Mouse (Mus musculus) mouse embryonic stem cell (cell line): ENCODE measurements around the gene Olfr1412.

ENCODE experiments used
- in situ Hi-C, 2 experiments: fragments of 300-500 bp; cut with MboI; formaldehyde crosslinking; loops; 1 replicate in 1 of 2; 3 replicates in 1 of 2; pipeline ENCODE4 v1.14.3; 2019 to 2020; ENCODE audit warnings: low sequenced_read_pairs in 2 of 2, low pct_unique_long_range_greater_than_20kb in 1 of 2, mixed read lengths in 1 of 2; ENCODE audit not compliant: unreplicated experiment in 1 of 2

The Olfr1412 gene

DNA sequence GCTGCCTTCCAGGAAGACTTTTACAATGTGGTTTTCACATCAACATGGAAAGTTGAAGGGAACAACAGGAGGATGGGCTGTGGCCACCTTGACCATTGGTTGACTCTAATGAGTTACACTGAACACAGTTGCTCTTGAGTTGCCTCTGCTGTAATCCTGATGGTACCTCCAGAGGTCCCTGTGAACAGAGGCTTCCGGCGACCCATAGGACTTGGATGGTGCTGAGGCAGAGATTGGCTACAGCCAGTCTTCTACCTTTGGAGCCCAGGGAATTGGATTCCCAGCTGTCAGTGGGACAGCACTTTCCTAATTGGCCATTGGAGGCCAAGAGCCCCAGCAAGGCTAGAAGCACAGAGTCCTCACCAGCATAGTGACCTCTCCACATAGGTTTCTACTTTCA, at the start of gene Olfr1412:
Gene Olfr1412 (plus strand): TSS at position 301 of the 400 bp plus-strand sequence.
- in situ Hi-C loops, result no loop called here

DNA sequence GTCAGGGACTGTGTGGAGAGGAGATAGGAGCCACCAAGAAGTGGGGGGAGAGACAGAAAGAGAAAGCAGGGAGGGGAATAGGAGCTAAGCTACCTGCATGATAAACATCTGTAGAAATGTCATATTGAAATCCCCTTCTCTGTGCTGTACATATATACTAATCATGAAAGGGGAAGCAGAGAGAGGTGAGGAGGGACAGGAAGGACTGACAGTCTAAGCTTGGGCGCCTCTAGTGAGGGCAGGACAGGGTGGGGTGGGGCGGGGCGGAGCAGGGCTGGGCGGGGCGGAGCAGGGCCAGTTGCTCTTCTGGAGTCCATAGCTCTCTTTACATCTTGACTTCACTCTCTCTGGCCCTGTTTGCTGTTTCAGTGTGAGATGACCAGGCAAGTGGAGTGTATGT, 48.6 kb upstream of the Olfr1412 start:
- in situ Hi-C loops, result no loop called here

DNA sequence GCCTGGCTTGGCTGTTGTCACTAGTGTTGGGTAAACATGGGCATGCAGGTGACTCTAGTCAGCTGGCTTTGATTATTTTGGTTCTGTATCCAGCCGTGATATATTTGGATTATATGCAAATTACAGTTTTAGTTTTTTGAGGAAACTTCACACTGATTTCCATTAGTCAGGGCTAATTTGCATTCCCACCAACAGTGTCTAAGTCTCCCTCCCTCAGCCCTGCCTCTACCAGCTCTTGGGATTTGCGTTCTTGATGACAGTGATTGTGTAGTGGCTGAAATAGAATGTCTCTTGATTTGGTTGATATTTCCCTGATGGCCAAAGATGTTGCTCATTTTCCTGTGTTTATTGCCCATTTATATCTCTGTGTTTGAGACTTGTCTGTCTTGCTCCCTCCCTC, 46.5 kb upstream of the Olfr1412 start:
- in situ Hi-C loops, result no loop called here

DNA sequence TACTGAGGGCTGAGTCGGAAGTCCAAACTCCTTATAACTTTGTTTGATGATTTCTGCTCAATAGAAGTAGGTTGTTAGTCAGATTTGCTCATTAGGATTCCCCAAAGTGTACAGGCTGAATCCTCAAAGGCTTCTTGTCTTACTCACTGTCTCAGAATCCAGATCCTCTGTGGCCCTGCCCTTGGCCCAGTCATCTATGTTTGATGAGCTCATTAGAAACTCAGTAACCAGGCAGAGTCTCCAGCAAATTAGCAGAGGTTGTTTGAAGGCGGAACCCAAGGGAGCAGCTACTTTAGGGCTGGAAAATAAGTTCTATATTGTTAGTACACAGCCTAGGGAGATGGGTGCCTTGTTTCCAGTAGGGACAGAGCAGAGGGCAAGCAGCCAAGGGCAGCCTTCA, 39.6 kb upstream of the Olfr1412 start:
- in situ Hi-C loops, result no loop called here

DNA sequence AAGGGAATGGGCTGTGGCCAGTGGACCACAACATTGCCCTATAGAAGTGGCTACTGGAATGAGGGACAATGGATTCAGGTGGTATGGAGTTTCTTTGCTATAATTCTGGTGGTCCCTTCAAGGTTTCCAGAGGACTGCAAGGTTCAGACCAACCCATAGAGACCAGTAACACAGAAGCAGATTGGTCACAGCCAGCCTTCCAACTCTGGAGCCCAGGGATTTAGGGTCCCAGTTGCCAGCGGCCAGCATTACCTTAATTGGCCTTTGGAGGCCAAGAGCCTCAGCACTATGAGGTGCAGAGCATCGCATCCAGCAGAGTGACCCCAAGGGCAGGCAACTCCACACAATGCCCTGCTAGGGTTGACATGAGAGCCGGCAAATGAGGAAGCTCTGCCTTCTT, 14.6 kb upstream of the Olfr1412 start, which contains the start of gene Olfr1413:
Gene Olfr1413 (plus strand): TSS at position 301 of the 400 bp plus-strand sequence.
- in situ Hi-C loops, result no loop called here

DNA sequence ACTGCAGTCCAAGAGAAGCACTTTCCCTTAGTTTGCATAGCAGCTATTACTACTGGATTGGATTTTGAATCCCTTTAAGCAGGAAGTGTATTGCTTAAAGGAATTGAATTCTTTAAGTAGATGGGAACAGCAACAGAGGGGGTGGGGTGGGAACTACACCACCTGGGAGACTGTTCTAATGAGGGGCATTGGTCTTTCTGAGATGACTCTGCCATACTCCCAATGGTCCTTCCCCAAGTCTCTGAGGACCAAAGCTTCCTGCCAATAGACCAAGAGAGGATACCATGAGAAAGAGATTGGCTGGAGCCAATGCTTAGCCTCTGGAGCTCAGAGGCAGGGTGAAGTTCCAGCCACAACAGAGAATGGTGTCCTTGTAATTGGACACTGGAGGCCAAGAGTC, 8.5 kb downstream of the Olfr1412 start, which contains the start of gene Olfr1411:
Gene Olfr1411 (plus strand): TSS at position 301 of the 400 bp plus-strand sequence.
- in situ Hi-C loops, result no loop called here

DNA sequence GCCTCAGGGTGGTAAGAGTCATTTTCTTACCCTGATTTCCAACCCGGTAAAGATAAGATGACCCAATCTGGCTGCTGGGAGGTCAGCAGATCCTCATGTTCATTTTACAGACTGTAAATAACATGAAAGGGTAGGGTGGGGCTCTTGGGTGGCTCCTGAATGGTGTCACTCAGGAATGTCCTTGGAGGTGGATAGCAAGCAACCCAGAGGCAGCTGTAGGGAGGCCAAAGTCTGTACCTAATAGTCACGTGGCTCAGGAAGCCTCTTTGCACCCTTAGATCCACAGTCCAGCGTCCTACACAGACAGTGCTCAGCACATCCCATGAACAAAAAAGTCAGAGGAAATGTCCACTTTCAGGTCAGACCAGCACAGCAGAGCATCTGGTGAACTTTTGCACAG, 10.4 kb downstream of the Olfr1412 start:
- in situ Hi-C loops, result no loop called here

DNA sequence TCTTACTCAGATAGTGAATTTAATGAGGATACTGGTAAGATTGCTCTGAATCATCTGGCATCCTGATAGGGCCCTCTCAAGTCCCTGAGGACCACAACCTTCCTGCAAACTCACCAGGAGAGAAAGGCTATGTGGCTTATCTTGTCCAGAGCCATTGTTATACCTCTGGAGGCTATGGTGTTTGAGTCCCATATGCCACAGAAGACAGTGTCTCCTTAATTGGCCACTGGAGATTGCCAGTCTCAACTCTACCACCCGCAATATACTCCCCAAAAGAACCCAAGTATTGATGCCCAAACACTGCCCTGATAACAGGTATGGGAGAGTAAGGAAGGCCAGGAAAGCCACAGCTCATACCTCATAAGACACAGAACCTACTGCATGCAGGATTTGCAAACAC, 19.9 kb downstream of the Olfr1412 start, which contains the start of gene Olfr1410:
Gene Olfr1410 (plus strand): TSS at position 301 of the 400 bp plus-strand sequence.
- in situ Hi-C loops, result loop anchor here in 1 of 2 experiments (5.0 to 25.0 kb wide), 2 partner anchors 83 to 693 kb away; no protein-coding TSS in a partner anchor

DNA sequence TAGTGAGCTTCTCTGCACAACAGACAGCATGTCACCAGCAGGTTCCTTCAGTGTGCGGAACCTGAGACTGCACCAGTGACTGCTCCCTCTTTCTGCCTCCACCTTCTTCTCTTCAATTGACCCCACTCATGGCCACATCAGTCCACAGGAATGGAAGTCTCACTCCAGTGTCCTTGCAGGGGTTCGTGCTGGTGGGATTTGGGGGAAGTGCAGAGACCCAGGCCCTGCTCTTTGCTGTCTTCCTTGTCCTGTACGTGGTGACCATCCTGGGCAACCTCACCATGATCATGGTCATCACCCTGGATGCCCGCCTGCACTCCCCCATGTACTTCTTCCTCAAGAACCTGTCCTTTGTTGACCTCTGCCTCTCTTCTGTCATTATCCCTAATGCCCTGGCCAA, 22.1 kb downstream of the Olfr1412 start:
- in situ Hi-C loops, result loop anchor here in 1 of 2 experiments (5.0 to 25.0 kb wide), 2 partner anchors 85 to 695 kb away; no protein-coding TSS in a partner anchor

DNA sequence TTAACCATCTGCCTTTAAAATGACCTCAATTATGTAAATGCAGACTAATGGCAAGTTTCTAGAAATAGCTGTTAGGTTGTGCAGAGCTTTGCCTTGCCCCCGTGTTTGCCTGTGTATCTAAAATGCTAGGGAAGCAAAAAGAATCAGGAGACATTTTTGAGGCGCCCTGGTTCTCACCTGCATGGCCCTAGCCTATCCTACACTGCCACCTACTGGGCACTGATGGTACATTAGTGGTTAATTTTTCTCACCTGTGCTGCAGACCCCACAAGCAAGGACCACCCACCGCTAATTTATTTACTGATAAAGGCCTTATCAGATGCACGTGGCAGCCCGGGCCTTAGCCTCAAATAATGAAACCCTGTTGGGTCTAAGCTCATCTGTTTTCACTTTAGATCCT, 25.4 kb downstream of the Olfr1412 start:
- in situ Hi-C loops, result loop anchor here in 1 of 2 experiments (25.0 kb wide), 1 partner anchor 699 kb away; no protein-coding TSS in a partner anchor

DNA sequence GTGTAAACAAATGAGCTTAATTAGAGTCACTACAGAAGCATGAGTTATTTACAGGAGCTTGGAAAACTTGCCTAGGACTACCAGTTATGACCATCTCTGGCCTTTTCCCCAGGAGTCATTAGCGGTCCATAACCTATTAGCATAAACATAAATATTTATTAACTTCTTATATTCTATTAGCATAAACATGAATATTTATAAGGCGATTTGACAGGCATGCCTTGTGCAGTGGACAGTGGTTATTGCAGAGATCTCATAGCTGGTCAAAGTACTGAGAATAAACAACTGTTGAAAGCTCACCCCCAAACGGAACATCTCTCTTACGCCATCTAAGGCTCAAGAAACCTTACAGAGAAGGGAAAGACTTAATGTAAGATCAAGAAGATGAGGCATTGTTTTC, 27.6 kb downstream of the Olfr1412 start:
- in situ Hi-C loops, result loop anchor here in 1 of 2 experiments (25.0 kb wide), 1 partner anchor 701 kb away; no protein-coding TSS in a partner anchor

DNA sequence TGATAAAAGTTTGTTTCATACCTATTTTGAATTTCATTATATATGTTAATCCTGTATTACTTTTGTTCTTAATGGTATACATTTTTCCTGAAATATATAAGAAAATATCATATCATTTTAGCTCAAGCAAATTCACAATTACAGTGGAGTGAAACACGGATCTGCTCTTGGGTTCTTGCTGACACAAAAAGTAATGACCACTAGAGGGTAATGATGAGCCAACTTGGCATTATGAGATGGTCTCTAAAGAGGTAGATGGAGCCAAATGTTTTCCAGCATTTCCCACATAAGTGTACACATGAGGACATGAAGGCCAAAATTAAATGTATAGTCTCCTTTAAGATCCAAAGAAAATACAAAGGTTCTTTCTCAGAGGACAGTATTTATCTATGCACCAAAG, 28.9 kb downstream of the Olfr1412 start:
- in situ Hi-C loops, result loop anchor here in 1 of 2 experiments (25.0 kb wide), 1 partner anchor 702 kb away; no protein-coding TSS in a partner anchor

DNA sequence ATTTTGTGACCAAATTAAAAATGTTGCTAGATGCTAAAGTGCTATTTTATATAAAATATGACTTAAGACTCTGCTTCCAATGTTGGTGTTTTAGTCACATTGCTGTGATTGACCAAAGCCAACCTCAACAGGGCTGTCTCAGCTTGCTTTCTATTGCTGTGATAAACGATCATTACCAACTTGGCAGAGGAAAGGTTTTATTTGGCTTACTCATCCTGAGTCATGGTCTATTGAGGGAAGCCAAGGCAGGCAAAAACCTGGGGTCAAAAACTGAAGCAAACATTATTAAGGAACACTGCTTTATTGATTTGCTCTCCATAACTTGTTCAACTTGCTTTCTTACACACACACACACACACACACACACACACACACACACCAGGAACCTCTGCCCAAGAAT, 30.5 kb downstream of the Olfr1412 start:
- in situ Hi-C loops, result loop anchor here in 1 of 2 experiments (25.0 kb wide), 1 partner anchor 704 kb away; no protein-coding TSS in a partner anchor

DNA sequence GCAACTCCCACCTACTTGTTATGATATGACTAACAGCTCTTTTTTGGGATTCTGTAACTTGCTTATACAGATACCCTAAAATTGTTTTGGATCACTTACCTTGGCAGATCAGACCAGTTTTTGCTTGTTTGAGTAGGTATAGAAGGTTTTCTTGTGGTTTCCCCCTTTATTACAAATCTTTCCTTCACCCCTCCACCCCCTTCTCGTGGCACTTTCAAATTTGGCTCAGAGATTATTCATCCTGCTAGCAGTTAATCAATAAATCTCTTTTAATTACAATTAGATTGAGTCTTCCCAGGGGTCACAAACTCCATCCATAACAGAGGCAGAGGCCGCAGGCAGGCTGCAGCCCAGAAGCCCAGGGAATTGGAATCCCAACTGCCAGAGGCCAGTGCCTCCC, 31.9 kb downstream of the Olfr1412 start, which contains the start of gene Olfr12:
Gene Olfr12 (plus strand): TSS at position 301 of the 400 bp plus-strand sequence.
- in situ Hi-C loops, result loop anchor here in 1 of 2 experiments (25.0 kb wide), 1 partner anchor 705 kb away; no protein-coding TSS in a partner anchor

DNA sequence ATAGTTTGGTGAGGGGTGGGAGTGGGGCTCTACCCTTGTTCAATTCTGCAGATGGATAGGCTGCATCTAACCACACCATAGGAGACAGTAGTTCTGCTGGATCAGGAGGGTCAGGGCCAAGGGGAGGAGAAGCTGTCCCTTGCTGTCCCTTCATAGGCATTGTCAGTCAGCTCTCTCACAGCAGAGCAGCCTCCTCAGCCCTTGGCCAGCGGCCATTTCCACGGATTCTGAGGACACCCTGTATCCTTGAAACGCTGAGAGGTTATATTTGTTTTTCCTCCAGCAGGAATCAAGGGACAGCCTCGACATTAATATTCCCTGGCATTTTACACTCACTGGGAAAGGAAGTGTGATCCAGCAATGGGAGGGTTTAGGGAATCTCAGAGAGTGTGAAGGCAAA, 32.8 kb downstream of the Olfr1412 start:
- in situ Hi-C loops, result loop anchor here in 1 of 2 experiments (25.0 kb wide), 1 partner anchor 706 kb away; no protein-coding TSS in a partner anchor

DNA sequence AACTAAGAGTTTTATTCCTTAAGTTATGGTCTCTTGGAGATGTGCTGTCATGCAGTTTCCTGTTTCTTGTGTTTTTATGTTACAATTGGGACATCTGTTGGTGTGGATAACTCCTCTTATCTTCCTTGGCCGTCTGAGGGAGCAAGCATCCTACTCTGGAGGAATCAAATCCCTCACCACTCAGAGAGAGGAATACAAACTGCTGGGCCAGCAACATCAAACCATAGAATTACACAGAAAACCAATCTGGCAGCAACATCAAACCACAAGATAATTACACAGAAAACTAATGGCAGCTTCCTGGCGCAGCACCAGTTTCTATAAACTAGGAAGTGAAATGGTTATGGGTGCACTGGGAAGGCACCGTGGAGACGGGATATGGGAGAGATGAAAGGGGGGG, 42.6 kb downstream of the Olfr1412 start:
- in situ Hi-C loops, result no loop called here

DNA sequence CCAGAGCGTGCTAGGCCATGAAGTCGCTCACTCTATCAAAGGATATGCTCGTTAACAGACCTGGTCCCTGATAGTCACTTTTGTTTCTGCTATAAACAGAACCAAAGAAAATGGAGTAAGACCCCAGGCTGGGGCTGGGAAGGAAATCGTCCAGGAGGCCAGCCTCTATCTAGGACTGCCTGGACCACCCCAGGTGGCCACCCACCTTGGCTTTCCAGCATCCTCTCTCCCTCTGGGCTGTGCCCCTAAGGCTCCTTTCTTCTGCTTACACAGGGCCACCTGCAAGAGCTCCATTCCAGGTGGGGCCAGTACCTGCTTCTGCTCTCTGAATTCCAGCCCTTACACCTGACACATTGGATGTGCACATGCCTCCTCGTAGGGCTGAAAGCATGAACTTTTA, 46.6 kb downstream of the Olfr1412 start:
- in situ Hi-C loops, result no loop called here

DNA sequence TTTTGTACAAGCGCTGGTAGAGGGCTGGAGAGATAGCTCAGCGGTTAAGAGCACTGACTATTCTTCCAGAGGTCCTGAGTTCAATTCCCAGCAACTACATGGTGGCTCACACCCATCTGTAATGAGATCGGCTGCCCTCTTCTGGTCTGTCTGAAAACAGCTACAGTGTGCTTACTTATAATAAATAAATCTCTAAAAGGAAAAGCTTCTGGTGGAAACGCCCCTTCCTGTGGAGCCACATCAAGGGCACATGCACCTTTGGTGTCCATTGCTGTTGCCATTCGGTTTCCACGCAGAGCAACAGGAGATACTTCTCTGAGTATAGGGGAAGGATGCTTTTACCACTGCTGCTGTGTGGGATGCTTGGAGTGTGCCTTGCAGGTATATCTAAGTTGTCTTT, 47.4 kb downstream of the Olfr1412 start:
- in situ Hi-C loops, result no loop called here

DNA sequence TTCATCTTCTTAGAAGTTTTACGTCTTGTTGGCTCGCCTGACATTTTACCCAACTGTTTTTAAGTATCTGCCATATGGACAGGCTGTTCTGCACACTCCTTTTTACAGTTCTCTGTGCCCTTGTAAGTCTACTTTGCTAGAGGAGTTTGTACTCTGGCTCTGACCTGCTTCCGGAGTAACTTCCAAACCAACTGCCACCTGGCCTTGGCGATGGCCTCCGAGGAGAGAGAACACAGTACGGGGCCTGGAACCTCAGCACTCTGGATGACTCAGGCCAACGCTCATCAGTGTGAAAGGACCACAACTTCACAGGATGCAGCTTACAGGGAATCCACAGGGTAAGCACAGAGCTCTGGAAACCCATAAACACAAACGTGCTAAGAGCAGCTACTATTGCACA, 48.1 kb downstream of the Olfr1412 start:
- in situ Hi-C loops, result no loop called here

DNA sequence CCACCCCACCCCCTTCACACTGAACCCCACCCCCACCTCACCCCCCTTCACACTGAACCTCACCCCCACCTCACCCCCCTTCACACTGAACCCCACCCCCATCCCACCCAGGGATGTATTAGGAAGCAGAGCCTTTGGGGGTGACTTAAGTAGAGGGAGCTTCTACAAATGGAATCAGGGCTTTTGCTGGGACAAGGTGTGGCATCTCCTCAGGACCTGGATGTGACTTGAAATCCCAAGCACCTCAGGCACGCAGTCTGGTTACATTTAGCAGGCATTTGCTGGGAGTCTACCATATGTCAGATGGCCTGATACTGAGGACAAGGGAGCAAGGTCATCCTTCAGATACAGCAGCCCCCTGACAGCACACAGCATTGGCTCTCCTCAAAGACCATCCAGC, 49.0 kb downstream of the Olfr1412 start:
- in situ Hi-C loops, result no loop called here
